In the genomic region with DNA sequence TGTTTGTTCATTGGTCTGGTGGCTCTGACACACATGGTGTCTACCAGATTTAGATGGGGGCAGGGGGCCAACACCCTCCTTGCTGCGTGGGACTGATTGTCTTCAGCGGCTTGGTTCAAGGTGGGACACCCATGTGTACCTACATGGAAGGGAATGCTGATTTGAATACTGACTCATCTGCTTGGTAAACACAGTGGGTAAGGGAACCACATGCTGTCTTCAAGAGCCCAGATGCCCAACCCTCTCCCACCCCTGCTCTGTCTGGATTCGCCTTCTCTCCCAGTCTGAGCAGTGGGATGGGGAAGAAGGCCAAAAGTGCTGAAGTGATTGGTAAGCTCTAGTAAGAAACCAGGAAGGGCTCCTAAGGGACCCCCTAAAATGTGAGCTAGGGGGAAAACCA, we compare ENCODE assay signal across 23 mouse cellular contexts.
A peak's percentile ranks its signal among the peaks of the same experiment; 100 is the strongest.
DNase-seq lines count a peak whose midpoint lies in the region; ATAC-seq and TF ChIP-seq lines count a peak whose summit lies in the region.
"Had no signal": no experiment of that assay in that cellular context is flagged by ENCODE, and none has a peak within 500 bp of the region (broad histone marks: within the 10 kb centered on the region; RNA-seq: fewer than 3 reads in every experiment).

No protein-coding gene starts in this region.

- no peak for TF ChIP-seq CTCF in gastrocnemius, adult 2 months (IDR thresholded peaks at IDR 0.05)
- no peak for TF ChIP-seq CTCF in layer of hippocampus, adult 2 months (conservative IDR thresholded peaks at IDR 0.05)

- intact Hi-C loops in gastrocnemius, adult 2 months (cut with DNase I): no loop called here

- H3K9ac ChIP-seq in stomach, embryonic 16.5 days (ENCODE audit: low read length): 0 out of 2 replicates have a peak overlapping the region, but pooled peaks have one; percentile 23
- H3K9ac ChIP-seq: forebrain, postnatal 0 days; heart, embryonic 13.5 days; hindbrain, embryonic 15.5 days; liver, embryonic 12.5 days; lung, embryonic 15.5 days; neural tube, embryonic 12.5 days had no signal

- WGBS in limb, embryonic 10.5 days: 94% methylated on average over 3 of the region's 3 CpGs
- WGBS in stomach, embryonic 16.5 days: 68% methylated on average over 3 of the region's 3 CpGs

- H3K4me1 ChIP-seq in limb, embryonic 10.5 days: peaks cover 8% of the 10 kb centered on the region; the same call in 1 of the 2 replicates
- peaks cover 14% of the 10 kb centered on the region; the same call in 1 of the 2 replicates for H3K4me1 ChIP-seq in stomach, embryonic 16.5 days (ENCODE audit: control insufficient read depth, insufficient read depth, low read length)
- H3K4me1 ChIP-seq: hindbrain, embryonic 15.5 days; neural tube, embryonic 12.5 days had no signal

- no peak overlapping the region for H3K4me2 ChIP-seq in stomach, embryonic 16.5 days (ENCODE audit: low read depth, low read length)
- H3K4me2 ChIP-seq: heart, embryonic 13.5 days; hindbrain, embryonic 15.5 days; liver, embryonic 12.5 days; lung, embryonic 15.5 days; midbrain, embryonic 11.5 days; neural tube, embryonic 12.5 days had no signal

- peak; percentile 39; the same call in 1 of the 2 replicates for ATAC-seq in stomach, embryonic 16.5 days (ENCODE audit: insufficient read depth, low FRiP score)
- no peak for ATAC-seq in inflammation-experienced regulatory T-cells, adult 6 months
- no peak for ATAC-seq in cerebellum, adult (ENCODE audit: insufficient number of reproducible peaks, low FRiP score, low TSS enrichment)
- ATAC-seq: forebrain, postnatal 0 days; liver, embryonic 12.5 days had no signal

- peak overlapping the region; percentile 72 for H3K27ac ChIP-seq in gastrocnemius, adult 2 months
- H3K27ac ChIP-seq in layer of hippocampus, adult 2 months: peak overlapping the region; percentile 58; the same call in 1 of the 2 replicates
- no peak overlapping the region for H3K27ac ChIP-seq in limb, embryonic 10.5 days
- H3K27ac ChIP-seq in stomach, embryonic 16.5 days (ENCODE audit: low read length): peak overlapping the region; percentile 72
- H3K27ac ChIP-seq: heart, embryonic 13.5 days; hindbrain, embryonic 15.5 days; liver, embryonic 12.5 days; lung, embryonic 15.5 days; macrophage; neural tube, embryonic 12.5 days had no signal

- H3K9me3 ChIP-seq in limb, embryonic 10.5 days (replicated peaks): no peaks in the 10 kb centered on the region
- no peaks in the 10 kb centered on the region for H3K9me3 ChIP-seq in stomach, embryonic 16.5 days (replicated peaks; ENCODE audit: control insufficient read depth, low read length)
- H3K9me3 ChIP-seq: heart, embryonic 13.5 days; hindbrain, embryonic 15.5 days; liver, embryonic 12.5 days; lung, embryonic 15.5 days; neural tube, embryonic 12.5 days had no signal

- H3K4me3 ChIP-seq in gastrocnemius, adult 2 months: no peak overlapping the region
- no peak overlapping the region for H3K4me3 ChIP-seq in layer of hippocampus, adult 2 months
- H3K4me3 ChIP-seq in limb, embryonic 10.5 days: no peak overlapping the region
- H3K4me3 ChIP-seq in stomach, embryonic 16.5 days (replicated peaks; ENCODE audit: low read length): no peak overlapping the region
- H3K4me3 ChIP-seq: heart, embryonic 13.5 days; hindbrain, embryonic 15.5 days; liver, embryonic 12.5 days; lung, embryonic 15.5 days; neural tube, embryonic 12.5 days had no signal

- no peak for DNase-seq in gastrocnemius, adult 2 months
- no peak for DNase-seq in gastrocnemius, postnatal 10 days
- DNase-seq in layer of hippocampus, adult 2 months (ENCODE audit: low spot score in 2 of 2): peak; percentile 24 to 39
- DNase-seq in layer of hippocampus, postnatal 36 days: no peak
- DNase-seq in limb, embryonic 10.5 days (ENCODE audit: low spot score): peak; percentile 11
- DNase-seq: adrenal gland, adult 8-10 months; cerebellum, adult 18-20 months; forebrain, postnatal 0 days; gastrocnemius, postnatal 14 days; heart, postnatal 36 days; kidney, adult 18-20 months; kidney, postnatal 25 days had no signal

- H3K27me3 ChIP-seq in limb, embryonic 10.5 days (ENCODE audit: low read depth, poor library complexity, severe bottlenecking): no peaks in the 10 kb centered on the region
- H3K27me3 ChIP-seq in stomach, embryonic 16.5 days (ENCODE audit: control insufficient read depth, insufficient read depth, low read length): no peaks in the 10 kb centered on the region
- H3K27me3 ChIP-seq: CH12.LX; heart, embryonic 13.5 days; hindbrain, embryonic 15.5 days; liver, embryonic 12.5 days; lung, embryonic 15.5 days; neural tube, embryonic 12.5 days had no signal

- H3K36me3 ChIP-seq in limb, embryonic 10.5 days: no peaks in the 10 kb centered on the region
- H3K36me3 ChIP-seq in stomach, embryonic 16.5 days (ENCODE audit: control insufficient read depth, insufficient read depth, low read length): no peaks in the 10 kb centered on the region
- H3K36me3 ChIP-seq: heart, embryonic 13.5 days; hindbrain, embryonic 15.5 days; liver, embryonic 12.5 days; lung, embryonic 15.5 days; neural tube, embryonic 12.5 days had no signal

Comparison
In these comparisons a context has a peak if more than half of its experiments do, and no peak if none do; other contexts are left out.
1. DNase-seq: peak in layer of hippocampus, adult 2 months (2 of 2) and limb, embryonic 10.5 days (single experiment); none in gastrocnemius, adult 2 months (single experiment), gastrocnemius, postnatal 10 days (single experiment) and layer of hippocampus, postnatal 36 days (0 of 2).